Mouse (Mus musculus): ENCODE results near the gene Ash1l.

- TF ChIP-seq CTCF (IDR thresholded peaks at IDR 0.05; ENCODE audit: control insufficient read depth, insufficient read depth, insufficient read length) (no peak), CEBPB (IDR thresholded peaks at IDR 0.05; ENCODE audit: low read depth) (no peak), USF1 (IDR thresholded peaks at IDR 0.05; ENCODE audit: low read depth) (no peak), MYOD1 (IDR thresholded peaks at IDR 0.05; ENCODE audit: control insufficient read depth, insufficient read length, low read depth) (no peak), MAX (IDR thresholded peaks at IDR 0.05) (no peak)
These were observed 11.4 kb upstream of the Ash1l start for GRCm38 (mm10) chr3:88939071-88939470.

Measured in C2C12 (cell line).